Mouse (Mus musculus): Measurements from ENCODE around the gene Ccdc175. TPM values are rescaled to one million over a fixed set of nuclear protein-coding genes. Genes with fewer than 3 reads are reported as not detected.

Gene Ccdc175
- polyA plus RNA-seq, 1 experiment from 2014 or later: not detected

DNA sequence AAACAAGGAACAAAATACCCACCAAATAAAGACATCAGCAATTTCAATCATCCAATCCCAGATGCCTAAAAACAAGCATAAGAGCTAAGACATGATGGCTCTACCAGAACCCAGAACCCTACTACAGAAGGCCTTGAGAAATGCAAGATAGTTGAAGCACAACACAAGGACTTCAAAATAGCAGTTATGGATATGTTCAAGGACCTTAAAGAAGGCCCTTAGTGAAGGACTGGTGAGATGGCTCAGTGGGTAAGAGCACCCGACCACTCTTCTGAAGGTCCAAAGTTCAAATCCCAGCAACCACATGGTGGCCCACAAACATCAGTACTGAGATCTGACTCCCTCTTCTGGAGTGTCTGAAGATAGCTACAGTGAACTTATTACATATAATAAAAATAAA lies 127.0 kb downstream of the Ccdc175 start:
- 83% methylated on average over 1 of the region's 1 CpGs for WGBS

DNA sequence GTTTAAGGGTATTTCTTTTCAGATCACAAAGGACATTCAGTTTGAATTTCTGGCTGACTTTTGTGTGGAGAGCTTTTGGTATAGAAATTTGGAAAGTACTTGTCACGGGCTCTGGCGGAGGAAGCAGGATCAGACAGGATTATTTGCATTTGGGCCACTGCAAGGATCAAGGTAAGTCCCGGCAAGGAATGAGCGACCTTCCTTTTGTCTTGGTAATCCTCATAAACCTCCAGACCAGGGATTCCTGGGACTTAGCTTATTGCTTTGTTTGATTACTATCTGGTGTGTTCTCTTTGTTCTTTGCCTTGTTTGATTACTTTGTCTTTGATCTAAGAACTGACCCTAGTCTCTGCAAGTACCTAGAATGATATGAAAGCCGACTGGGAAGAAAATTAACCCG lies 131.0 kb downstream of the Ccdc175 start:
- no peaks in the 10 kb centered on the region for H3K27me3 ChIP-seq
- no peaks in the 10 kb centered on the region for H3K4me1 ChIP-seq
- no peak overlapping the region for H3K27ac ChIP-seq (replicated peaks)
- no peak overlapping the region for H3K4me3 ChIP-seq
- H3K4me2 ChIP-seq (replicated peaks): no peak overlapping the region
- H3K36me3 ChIP-seq: no peaks in the 10 kb centered on the region
- H3K9me3 ChIP-seq: no peaks in the 10 kb centered on the region; the same call in 1 of the 2 replicates
- 21% methylated on average over 6 of the region's 6 CpGs for WGBS
- no peak overlapping the region for H3K9ac ChIP-seq (replicated peaks)
- no peak for ATAC-seq (replicated peaks)

More for the DNA sequence above, 127.0 kb downstream of the Ccdc175 start:
- Histone ChIP-seq H3K36me3 (no peaks in the 10 kb centered on the region), H3K4me3 (no peak overlapping the region), H3K4me1 (no peaks in the 10 kb centered on the region), H3K9ac (replicated peaks) (no peak overlapping the region), H3K9me3 (no peaks in the 10 kb centered on the region), H3K27ac (replicated peaks) (no peak overlapping the region), H3K27me3 (no peaks in the 10 kb centered on the region), H3K4me2 (replicated peaks) (no peak overlapping the region)
- ATAC-seq (replicated peaks): no peak

DNA sequence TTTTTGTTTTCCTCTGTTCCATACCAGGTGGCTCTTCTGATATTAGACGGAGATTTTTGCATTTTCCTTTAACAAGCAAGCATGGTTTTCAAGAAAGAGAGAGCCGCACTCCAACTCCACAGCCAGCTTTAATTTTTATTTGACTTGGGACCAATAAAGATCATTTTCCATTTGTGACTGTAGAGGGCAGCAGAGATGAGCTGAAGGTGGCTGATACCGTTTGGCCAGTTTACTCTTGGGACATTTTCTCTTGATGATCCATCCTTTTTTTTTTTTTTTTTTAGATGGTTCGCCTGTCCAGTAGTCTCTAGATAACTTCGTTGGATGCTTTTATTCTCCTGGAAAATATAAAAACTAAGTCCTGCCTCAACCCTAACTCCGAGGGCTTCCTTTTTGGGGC lies 131.5 kb downstream of the Ccdc175 start:
- Histone ChIP-seq H3K36me3 (no peaks in the 10 kb centered on the region), H3K9me3 (no peaks in the 10 kb centered on the region; the same call in 1 of the 2 replicates), H3K9ac (replicated peaks) (no peak overlapping the region), H3K27me3 (no peaks in the 10 kb centered on the region), H3K27ac (replicated peaks) (no peak overlapping the region), H3K4me1 (no peaks in the 10 kb centered on the region), H3K4me3 (no peak overlapping the region), H3K4me2 (replicated peaks) (no peak overlapping the region)
- 38% methylated on average over 6 of the region's 6 CpGs for WGBS
- no peak for ATAC-seq (replicated peaks)

DNA sequence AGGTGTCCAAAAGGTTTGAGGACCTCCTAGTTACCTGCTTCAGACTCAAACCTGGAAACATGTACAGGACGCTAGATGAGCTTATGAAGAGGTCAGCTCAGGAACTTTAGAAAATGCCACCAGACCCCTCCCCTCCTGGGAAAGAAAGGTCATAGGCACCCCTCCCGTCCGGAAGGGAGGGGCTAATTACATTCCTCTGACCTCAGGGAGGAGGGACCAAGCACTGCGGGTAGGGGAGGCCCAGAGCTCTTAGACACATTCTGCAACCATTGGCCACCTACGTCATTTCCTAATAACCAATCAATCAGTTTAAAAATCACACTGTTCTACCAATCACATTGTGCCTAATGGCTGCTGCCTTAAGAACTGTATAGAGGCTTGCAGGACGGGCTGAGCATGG lies 132.3 kb downstream of the Ccdc175 start:
- no peak for ATAC-seq (replicated peaks)
- H3K4me1 ChIP-seq: no peaks in the 10 kb centered on the region
- no peaks in the 10 kb centered on the region for H3K27me3 ChIP-seq
- 84% methylated on average over 6 of the region's 6 CpGs for WGBS
- H3K9me3 ChIP-seq: no peaks in the 10 kb centered on the region; the same call in 1 of the 2 replicates
- no peak overlapping the region for H3K9ac ChIP-seq (replicated peaks)
- no peak overlapping the region for H3K4me3 ChIP-seq
- H3K36me3 ChIP-seq: no peaks in the 10 kb centered on the region
- H3K27ac ChIP-seq (replicated peaks): no peak overlapping the region
- H3K4me2 ChIP-seq (replicated peaks): no peak overlapping the region

Small RNA genes lying within 50 kb of the gene (microRNA-seq; reads per million reads assigned to microRNA genes)
- not detected for gene Gm24466

Other genes with a start within 250 kb of the Ccdc175 start
- gene Gpr135, start 113.9 kb downstream of the Ccdc175 start, polyA plus RNA-seq (2015; fragmentation: Nextera tagmentation; extraction: Ambion mirVana): 4.0 and 4.2 TPM in 2 replicates
- gene L3hypdh, start 99.6 kb downstream of the Ccdc175 start, polyA plus RNA-seq (2015; fragmentation: Nextera tagmentation; extraction: Ambion mirVana): 7.4 and 8.2 TPM in 2 replicates
- 123 and 130 TPM in 2 replicates for gene Jkamp, start 99.4 kb downstream of the Ccdc175 start, polyA plus RNA-seq (2015; fragmentation: Nextera tagmentation; extraction: Ambion mirVana)
- gene Rtn1, start 224.0 kb upstream of the Ccdc175 start, polyA plus RNA-seq (2015; fragmentation: Nextera tagmentation; extraction: Ambion mirVana): 2,106 and 2,212 TPM in 2 replicates

Measured in forebrain, embryonic 15.5 days (tissue).